Mouse (Mus musculus) adrenal gland, postnatal 4 days (tissue): ENCODE measurements around the gene Tex13c1. TPM values are rescaled to one million over a fixed set of nuclear protein-coding genes. Genes with fewer than 3 reads are reported as not detected.

Experiments used
- DNase-seq, 2 experiments: peaks; one replicate each; pipeline ENCODE4 v3.0.0; 2021 to 2022; ENCODE audit warnings: low spot score in 2 of 2, mixed read lengths in 2 of 2
- long read RNA-seq, 2 experiments: library from polyadenylated mRNA; stranded (forward); transcript quantifications; one replicate each; pipeline ENCODE4 v2.0.0; 2021
- total RNA-seq, 2 experiments: library from RNA; stranded (reverse); gene quantifications; 2 replicates each; pipeline ENCODE4 v1.2.3; 2021

Gene Tex13c1
- not detected for total RNA-seq
- long read RNA-seq, experiment 1: 0 reads
- long read RNA-seq, experiment 2: 0 reads

DNA sequence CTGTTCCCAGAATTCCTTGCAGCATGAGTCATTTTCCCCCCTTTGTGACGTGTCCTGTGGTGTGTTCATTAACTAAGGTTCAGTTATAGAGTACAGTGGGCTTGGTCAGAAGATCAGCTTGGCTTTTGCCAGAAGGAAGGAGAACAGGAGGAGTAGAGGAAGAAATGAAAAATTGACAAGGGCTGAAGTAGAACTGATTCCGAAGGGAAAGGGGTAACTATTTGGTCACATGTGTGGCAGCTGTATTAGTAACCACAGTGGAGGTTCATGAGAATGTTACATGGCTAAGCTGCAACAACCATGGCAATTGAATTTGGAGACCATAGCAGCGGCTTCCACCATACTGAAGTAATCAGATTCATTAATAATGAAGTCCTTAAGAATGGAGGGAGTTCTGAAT lies at the start of gene Tex13c1:
Gene Tex13c1, plus strand, starts transcription at position 301 of the 400 bp plus-strand sequence.
- no peak for DNase-seq

Other genes starting within 250 kb of the Tex13c1 start
- under 1 TPM; 0.45 to 0.96 TPM for gene Tenm1, start 162.0 kb upstream of the Tex13c1 start, total RNA-seq